Mouse (Mus musculus): ENCODE results near the gene Olfr373. TPM values are rescaled to one million over a fixed set of nuclear protein-coding genes. Genes with fewer than 3 reads are reported as not detected.
"Not testable (repeated sequence)": the region's sequence is repeated elsewhere in the genome, so short reads cannot be mapped to it uniquely, and the experiment has no call there.

The Olfr373 gene
- polyA plus RNA-seq, 1 experiment, result not detected

DNA sequence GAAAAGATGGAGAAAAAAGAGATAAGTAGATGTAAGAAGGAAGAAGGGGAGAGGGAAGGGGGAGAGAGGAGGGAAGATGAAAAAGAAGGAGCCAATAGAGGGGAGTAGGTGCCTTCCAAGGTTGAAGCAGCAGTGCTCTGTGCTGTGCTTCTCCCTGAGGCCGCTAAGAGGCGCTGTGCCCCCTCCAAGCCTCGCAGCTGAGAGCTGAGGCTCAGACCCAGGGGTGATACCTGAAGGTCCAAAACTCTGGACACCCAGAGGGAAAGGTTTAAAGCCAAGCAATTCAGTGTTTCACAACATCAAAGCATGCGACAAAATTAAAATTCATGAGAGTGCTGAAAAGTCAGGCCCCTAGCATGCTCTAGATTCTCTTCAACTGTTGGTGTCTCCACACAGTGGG is 22.2 kb downstream of the Olfr373 start:
- H3K27ac ChIP-seq (ENCODE audit: control insufficient read depth, insufficient read depth, low read depth, low read length), result no peak overlapping the region
- H3K36me3 ChIP-seq (ENCODE audit: control insufficient read depth, insufficient read depth, low read length), result no peaks in the 10 kb centered on the region
- TF ChIP-seq POLR2A (IDR thresholded peaks at IDR 0.05; ENCODE audit: control insufficient read depth, low read depth, low read length) (no peak), CTCF (IDR thresholded peaks at IDR 0.05; ENCODE audit: control insufficient read depth, insufficient read depth, insufficient replicate concordance, low read depth, low read length) (peak; percentile 56; the same call in 1 of the 2 replicates)
- H3K4me3 ChIP-seq (ENCODE audit: control insufficient read depth, low read depth, low read length), result no peak overlapping the region
- no peaks in the 10 kb centered on the region for H3K4me1 ChIP-seq (ENCODE audit: control insufficient read depth, insufficient read depth, low read length)
- H3K27me3 ChIP-seq (ENCODE audit: control insufficient read depth, insufficient read depth, low read length), result no peaks in the 10 kb centered on the region

GRCm38 (mm10) chr8:72106740-72107139 is 23.8 kb downstream of the Olfr373 start, which contains the start of gene Olfr374:
Gene Olfr374 (plus strand): TSS chr8:72107040.
- Histone ChIP-seq H3K27ac (ENCODE audit: control insufficient read depth, insufficient read depth, low read depth, low read length) (no peak within 1 kb of the TSS), H3K4me1 (ENCODE audit: control insufficient read depth, insufficient read depth, low read length) (no peaks in the 10 kb centered on the region), H3K4me3 (ENCODE audit: control insufficient read depth, low read depth, low read length) (no peak within 1 kb of the TSS), H3K36me3 (ENCODE audit: control insufficient read depth, insufficient read depth, low read length) (no peaks in the 10 kb centered on the region), H3K27me3 (ENCODE audit: control insufficient read depth, insufficient read depth, low read length) (no peaks in the 10 kb centered on the region)
- TF ChIP-seq CTCF (IDR thresholded peaks at IDR 0.05; ENCODE audit: control insufficient read depth, insufficient read depth, insufficient replicate concordance, low read depth, low read length) (no peak), POLR2A (IDR thresholded peaks at IDR 0.05; ENCODE audit: control insufficient read depth, low read depth, low read length) (no peak)

GRCm38 (mm10) chr8:72110876-72111275 is 27.9 kb downstream of the Olfr373 start:
- Histone ChIP-seq H3K27ac (ENCODE audit: control insufficient read depth, insufficient read depth, low read depth, low read length) (no peak overlapping the region), H3K4me1 (ENCODE audit: control insufficient read depth, insufficient read depth, low read length) (no peaks in the 10 kb centered on the region), H3K27me3 (ENCODE audit: control insufficient read depth, insufficient read depth, low read length) (no peaks in the 10 kb centered on the region), H3K4me3 (ENCODE audit: control insufficient read depth, low read depth, low read length) (no peak overlapping the region), H3K36me3 (ENCODE audit: control insufficient read depth, insufficient read depth, low read length) (no peaks in the 10 kb centered on the region)
- TF ChIP-seq POLR2A (IDR thresholded peaks at IDR 0.05; ENCODE audit: control insufficient read depth, low read depth, low read length) (no peak), CTCF (IDR thresholded peaks at IDR 0.05; ENCODE audit: control insufficient read depth, insufficient read depth, insufficient replicate concordance, low read depth, low read length) (no peak)

DNA sequence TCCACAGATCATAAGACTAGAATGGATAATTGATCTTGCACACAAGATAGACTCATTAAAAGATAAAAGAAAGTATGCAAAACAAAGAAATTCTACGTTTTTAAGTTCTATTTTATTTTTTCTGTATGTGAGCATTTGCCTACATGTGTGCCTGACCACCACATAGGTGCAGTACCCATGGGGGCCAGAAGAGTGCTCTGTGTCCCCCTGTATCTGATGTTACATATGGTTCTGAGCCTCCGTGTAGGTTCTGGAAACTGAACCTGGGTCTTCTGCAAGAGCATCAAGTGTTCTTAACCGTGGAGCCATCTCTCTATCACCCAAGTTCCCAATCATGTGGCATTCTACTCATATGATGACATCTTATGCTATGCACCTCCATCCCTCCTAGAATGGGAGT is 29.5 kb downstream of the Olfr373 start:
- Histone ChIP-seq H3K4me3 (ENCODE audit: control insufficient read depth, low read depth, low read length) (no peak overlapping the region), H3K36me3 (ENCODE audit: control insufficient read depth, insufficient read depth, low read length) (no peaks in the 10 kb centered on the region), H3K27me3 (ENCODE audit: control insufficient read depth, insufficient read depth, low read length) (no peaks in the 10 kb centered on the region), H3K27ac (ENCODE audit: control insufficient read depth, insufficient read depth, low read depth, low read length) (no peak overlapping the region), H3K4me1 (ENCODE audit: control insufficient read depth, insufficient read depth, low read length) (no peaks in the 10 kb centered on the region)
- no peak for TF ChIP-seq POLR2A (IDR thresholded peaks at IDR 0.05; ENCODE audit: control insufficient read depth, low read depth, low read length)

DNA sequence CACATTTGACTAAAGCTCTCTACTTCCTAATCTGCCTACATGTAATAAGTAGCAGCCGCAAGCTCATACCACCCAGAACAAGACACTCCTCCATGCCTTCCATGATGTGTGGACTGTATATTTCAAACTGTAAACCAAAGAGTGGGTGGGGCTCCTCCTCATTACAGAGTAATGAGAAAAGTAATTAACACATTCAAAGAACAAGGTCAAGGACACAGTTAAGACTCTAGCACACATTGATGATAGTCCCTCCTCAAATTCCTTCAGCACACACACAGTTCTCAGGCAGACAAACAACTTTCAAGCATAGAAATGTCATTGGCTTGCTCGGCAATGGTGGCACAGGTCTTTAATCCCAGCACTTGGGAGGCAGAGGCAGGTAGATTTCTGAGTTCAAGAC is 32.2 kb downstream of the Olfr373 start:
- no peaks in the 10 kb centered on the region for H3K4me1 ChIP-seq (ENCODE audit: control insufficient read depth, insufficient read depth, low read length)
- H3K4me3 ChIP-seq (ENCODE audit: control insufficient read depth, low read depth, low read length), result no peak overlapping the region
- H3K36me3 ChIP-seq (ENCODE audit: control insufficient read depth, insufficient read depth, low read length), result no peaks in the 10 kb centered on the region
- TF ChIP-seq CTCF (IDR thresholded peaks at IDR 0.05; ENCODE audit: control insufficient read depth, insufficient read depth, insufficient replicate concordance, low read depth, low read length) (no peak), POLR2A (IDR thresholded peaks at IDR 0.05; ENCODE audit: control insufficient read depth, low read depth, low read length) (no peak)
- H3K27ac ChIP-seq (ENCODE audit: control insufficient read depth, insufficient read depth, low read depth, low read length), result no peak overlapping the region
- H3K27me3 ChIP-seq (ENCODE audit: control insufficient read depth, insufficient read depth, low read length), result no peaks in the 10 kb centered on the region

DNA sequence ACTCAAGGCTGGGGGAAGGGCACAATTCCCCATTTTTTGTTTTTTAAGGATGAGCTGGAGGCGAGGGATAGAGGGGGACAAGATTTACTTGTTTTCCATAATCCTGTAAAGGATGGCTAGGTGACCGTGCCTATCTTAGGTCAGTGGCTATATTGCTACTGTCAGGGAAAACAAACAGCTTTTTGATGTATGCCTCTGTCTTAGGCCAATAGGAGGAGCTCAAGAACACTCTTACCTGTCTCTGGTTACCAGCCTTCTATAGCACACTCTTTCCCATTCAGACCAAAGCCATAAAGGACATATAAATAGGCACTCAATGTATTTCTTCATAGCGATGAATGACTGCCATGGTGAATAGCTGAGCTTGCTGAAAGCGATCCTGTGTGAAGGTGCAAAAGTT is 35.6 kb downstream of the Olfr373 start:
- Histone ChIP-seq H3K27ac (ENCODE audit: control insufficient read depth, insufficient read depth, low read depth, low read length) (no peak overlapping the region), H3K36me3 (ENCODE audit: control insufficient read depth, insufficient read depth, low read length) (no peaks in the 10 kb centered on the region), H3K4me3 (ENCODE audit: control insufficient read depth, low read depth, low read length) (no peak overlapping the region), H3K4me1 (ENCODE audit: control insufficient read depth, insufficient read depth, low read length) (peaks cover 5% of the 10 kb centered on the region; the same call in 1 of the 2 replicates), H3K27me3 (ENCODE audit: control insufficient read depth, insufficient read depth, low read length) (no peaks in the 10 kb centered on the region)
- TF ChIP-seq POLR2A (IDR thresholded peaks at IDR 0.05; ENCODE audit: control insufficient read depth, low read depth, low read length) (no peak), CTCF (IDR thresholded peaks at IDR 0.05; ENCODE audit: control insufficient read depth, insufficient read depth, insufficient replicate concordance, low read depth, low read length) (no peak)

- H3K27ac ChIP-seq (ENCODE audit: control insufficient read depth, insufficient read depth, low read depth, low read length); H3K4me3 ChIP-seq (ENCODE audit: control insufficient read depth, low read depth, low read length); H3K27me3 ChIP-seq (ENCODE audit: control insufficient read depth, insufficient read depth, low read length); H3K4me1 ChIP-seq (ENCODE audit: control insufficient read depth, insufficient read depth, low read length); H3K36me3 ChIP-seq (ENCODE audit: control insufficient read depth, insufficient read depth, low read length): not testable (repeated sequence)
Measured at GRCm38 (mm10) chr8:72121486-72121885, 38.5 kb downstream of the Olfr373 start.

DNA sequence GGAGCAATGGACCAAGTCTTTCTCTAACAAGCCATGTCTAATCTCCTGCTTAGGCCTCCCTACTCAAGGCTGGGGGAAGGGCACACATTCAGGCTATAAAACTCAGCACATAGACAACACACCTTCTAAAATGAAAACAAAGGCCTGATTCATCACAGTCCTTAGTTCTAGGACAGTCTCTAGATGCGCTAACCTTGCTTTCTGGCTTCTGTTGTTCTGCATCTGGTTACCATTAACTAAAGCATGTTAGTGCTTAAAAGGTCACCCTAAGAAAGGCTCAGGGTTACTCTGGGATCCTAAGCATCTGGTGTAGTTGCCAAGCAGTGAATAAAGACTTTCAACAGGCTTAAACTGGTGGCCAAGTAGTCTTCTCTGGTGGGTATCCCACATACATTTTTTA is 39.0 kb downstream of the Olfr373 start:
- no peak overlapping the region for H3K27ac ChIP-seq (ENCODE audit: control insufficient read depth, insufficient read depth, low read depth, low read length)
- H3K36me3 ChIP-seq (ENCODE audit: control insufficient read depth, insufficient read depth, low read length), result no peaks in the 10 kb centered on the region
- peaks cover 5% of the 10 kb centered on the region; the same call in 1 of the 2 replicates for H3K4me1 ChIP-seq (ENCODE audit: control insufficient read depth, insufficient read depth, low read length)
- H3K27me3 ChIP-seq (ENCODE audit: control insufficient read depth, insufficient read depth, low read length), result no peaks in the 10 kb centered on the region
- H3K4me3 ChIP-seq (ENCODE audit: control insufficient read depth, low read depth, low read length), result no peak overlapping the region
- TF ChIP-seq CTCF (IDR thresholded peaks at IDR 0.05; ENCODE audit: control insufficient read depth, insufficient read depth, insufficient replicate concordance, low read depth, low read length), result no peak
- TF ChIP-seq POLR2A (IDR thresholded peaks at IDR 0.05; ENCODE audit: control insufficient read depth, low read depth, low read length), result no peak
